Mouse (Mus musculus) neural tube, embryonic 12.5 days (tissue): Measurements from ENCODE around the gene Olfr1262. TPM values are rescaled to one million over a fixed set of nuclear protein-coding genes. Genes with fewer than 3 reads are reported as not detected.

Experiments
- ATAC-seq: fragments of 200-750 bp; cut with Nextera tagmentation; 2 replicates; pipeline ENCODE4 v1.8.0; 2017; ENCODE audit warnings: low read depth, mild to moderate bottlenecking, moderate TSS enrichment, moderate library complexity; ENCODE audit not compliant: low FRiP score
- H3K27ac ChIP-seq: fragments of 300-500 bp; sonication (generic); 2 replicates; pipeline ENCODE4 v1.5.1; 2016
- H3K27me3 ChIP-seq: fragments of 300-500 bp; sonication (generic); replicated peaks from 2 replicates; pipeline ENCODE4 v1.6.1; 2016; ENCODE audit warnings: mild to moderate bottlenecking
- H3K36me3 ChIP-seq: fragments of 300-500 bp; sonication (generic); 2 replicates; pipeline ENCODE4 v1.6.1; 2016; ENCODE audit warnings: mild to moderate bottlenecking
- H3K4me1 ChIP-seq: fragments of 300-500 bp; sonication (generic); 2 replicates; pipeline ENCODE4 v1.6.1; 2016
- H3K4me2 ChIP-seq: fragments of 300-500 bp; sonication (generic); replicated peaks from 2 replicates; pipeline ENCODE4 v1.6.1; 2016; ENCODE audit warnings: mild to moderate bottlenecking
- H3K4me3 ChIP-seq: fragments of 300-500 bp; sonication (generic); 2 replicates; pipeline ENCODE4 v1.5.1; 2016
- H3K9ac ChIP-seq: fragments of 300-500 bp; sonication (generic); 2 replicates; pipeline ENCODE4 v1.6.1; 2016; ENCODE audit warnings: mild to moderate bottlenecking
- H3K9me3 ChIP-seq: fragments of 300-500 bp; sonication (generic); 2 replicates; pipeline ENCODE4 v1.6.1; 2016; ENCODE audit warnings: mild to moderate bottlenecking
- WGBS: fragments of 180-500 bp; shearing (Covaris S2); methylation state at CpG from one replicate; pipeline ENCODE4 v1.1.7; 2016; 5-methylcytosine and 5-hydroxymethylcytosine counted together
- polyA plus RNA-seq: library from polyadenylated mRNA; unstranded; fragments of >200 nt; fragmentation: Nextera tagmentation; extraction: Ambion mirVana; gene quantifications from 2 replicates; pipeline ENCODE4 v1.2.1, GENCODE M21; 2016

The Olfr1262 gene
- not detected in 2 replicates for polyA plus RNA-seq

DNA sequence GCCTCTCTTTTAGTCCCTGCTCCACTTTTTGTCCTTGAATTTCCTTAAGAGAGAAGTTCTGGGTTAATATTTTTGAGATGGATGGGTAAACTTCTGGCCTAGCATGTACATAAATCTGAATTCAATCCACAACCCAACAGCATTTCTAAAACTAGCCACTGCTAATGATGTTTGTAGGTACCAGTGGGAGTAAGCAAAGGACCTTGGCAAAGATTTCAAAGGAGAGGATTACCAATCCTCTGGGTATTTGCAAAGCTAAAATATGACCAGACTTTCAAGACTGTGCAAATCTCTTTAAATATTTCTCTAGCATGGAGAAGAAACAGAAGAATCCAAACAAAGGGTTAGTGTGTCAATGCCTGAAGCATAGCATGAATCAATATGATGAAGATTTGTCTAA, at the start of gene Olfr1262:
Olfr1262 (plus strand) TSS at position 301 of the 400 bp plus-strand sequence.
- no peak for ATAC-seq
- Histone ChIP-seq H3K36me3 (no peaks in the 10 kb centered on the region), H3K27me3 (no peaks in the 10 kb centered on the region), H3K4me3 (no peak within 1 kb of the TSS), H3K4me1 (no peaks in the 10 kb centered on the region), H3K9me3 (no peaks in the 10 kb centered on the region), H3K27ac (no peak within 1 kb of the TSS), H3K9ac (no peak within 1 kb of the TSS), H3K4me2 (no peak within 1 kb of the TSS)

DNA sequence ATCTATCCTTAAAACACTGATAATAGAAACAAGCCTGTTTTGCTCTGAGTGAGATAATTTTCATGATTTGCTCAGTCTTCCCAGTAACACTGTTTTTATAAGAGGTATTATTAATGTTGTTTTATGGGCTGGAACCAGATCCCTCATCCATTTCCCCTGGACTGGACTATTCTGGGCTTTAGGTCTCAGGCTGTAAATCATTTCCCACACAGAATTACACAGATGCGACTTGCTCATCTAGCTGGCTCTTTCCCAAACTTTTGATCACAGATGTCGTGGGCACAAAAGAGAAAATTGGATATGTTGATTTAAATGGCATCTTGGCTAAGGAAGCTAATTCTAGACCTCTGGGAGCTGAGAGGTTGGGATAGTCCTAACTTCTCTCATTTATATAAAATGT, 25.8 kb upstream of the Olfr1262 start, which contains the start of gene Olfr1260:
Olfr1260 (plus strand) TSS at position 157 of the 400 bp plus-strand sequence.
- 66% methylated on average over 2 of the region's 2 CpGs for WGBS
- Histone ChIP-seq H3K4me2 (no peak within 1 kb of the TSS), H3K27me3 (no peaks in the 10 kb centered on the region), H3K4me1 (no peaks in the 10 kb centered on the region), H3K9me3 (no peaks in the 10 kb centered on the region), H3K36me3 (no peaks in the 10 kb centered on the region), H3K9ac (no peak within 1 kb of the TSS), H3K27ac (no peak within 1 kb of the TSS), H3K4me3 (no peak within 1 kb of the TSS)
- ATAC-seq: no peak

DNA sequence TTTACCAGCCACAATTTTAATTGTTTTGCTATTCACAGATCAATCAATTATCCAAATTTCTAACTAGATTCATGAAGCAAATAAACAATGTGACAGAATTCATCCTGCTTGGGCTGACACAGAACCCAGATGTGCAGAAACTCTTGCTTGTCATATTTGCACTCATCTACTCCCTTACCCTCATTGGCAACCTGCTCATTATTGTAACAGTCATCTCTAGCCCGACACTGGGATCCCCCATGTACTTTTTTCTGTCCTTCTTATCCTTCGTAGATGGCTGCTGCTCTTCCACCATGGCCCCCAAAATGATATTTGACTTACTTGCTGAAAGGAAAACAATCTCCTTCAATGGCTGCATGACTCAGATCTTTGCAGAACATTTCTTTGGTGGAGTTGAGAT, 22.2 kb upstream of the Olfr1262 start:
- H3K36me3 ChIP-seq: no peaks in the 10 kb centered on the region
- no peak overlapping the region for H3K4me2 ChIP-seq
- H3K4me3 ChIP-seq: no peak overlapping the region
- H3K9me3 ChIP-seq: no peaks in the 10 kb centered on the region
- no peaks in the 10 kb centered on the region for H3K27me3 ChIP-seq
- no peak overlapping the region for H3K27ac ChIP-seq
- WGBS: 88% methylated on average over 2 of the region's 2 CpGs
- no peak overlapping the region for H3K9ac ChIP-seq
- no peaks in the 10 kb centered on the region for H3K4me1 ChIP-seq
- no peak for ATAC-seq

DNA sequence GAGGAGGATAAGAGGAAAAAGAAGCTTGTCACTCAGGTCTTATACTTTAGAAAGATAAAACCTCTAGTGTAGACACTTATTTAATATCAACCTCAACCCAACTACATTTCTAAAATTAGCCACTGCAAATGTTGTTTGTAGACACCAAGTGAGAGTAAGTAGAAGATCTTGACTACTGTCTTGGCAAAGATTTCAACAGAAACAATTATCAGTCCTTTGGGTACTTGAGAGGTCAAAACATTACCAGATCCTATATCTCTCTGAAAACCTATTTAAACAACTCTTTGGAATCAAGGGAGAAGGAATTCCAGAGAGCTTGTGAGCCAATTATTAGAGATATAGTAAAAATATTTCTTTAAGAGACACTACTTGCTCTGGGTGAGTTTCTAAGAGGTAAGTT, 9.0 kb upstream of the Olfr1262 start, which contains the start of gene Olfr1261:
Olfr1261 (plus strand) TSS at position 301 of the 400 bp plus-strand sequence.
- H3K9ac ChIP-seq: no peak within 1 kb of the TSS
- no peaks in the 10 kb centered on the region for H3K27me3 ChIP-seq
- no peaks in the 10 kb centered on the region for H3K4me1 ChIP-seq
- no peaks in the 10 kb centered on the region for H3K36me3 ChIP-seq
- no peak for ATAC-seq
- no peak within 1 kb of the TSS for H3K27ac ChIP-seq
- no peak within 1 kb of the TSS for H3K4me2 ChIP-seq
- no peak within 1 kb of the TSS for H3K4me3 ChIP-seq
- no peaks in the 10 kb centered on the region for H3K9me3 ChIP-seq

DNA sequence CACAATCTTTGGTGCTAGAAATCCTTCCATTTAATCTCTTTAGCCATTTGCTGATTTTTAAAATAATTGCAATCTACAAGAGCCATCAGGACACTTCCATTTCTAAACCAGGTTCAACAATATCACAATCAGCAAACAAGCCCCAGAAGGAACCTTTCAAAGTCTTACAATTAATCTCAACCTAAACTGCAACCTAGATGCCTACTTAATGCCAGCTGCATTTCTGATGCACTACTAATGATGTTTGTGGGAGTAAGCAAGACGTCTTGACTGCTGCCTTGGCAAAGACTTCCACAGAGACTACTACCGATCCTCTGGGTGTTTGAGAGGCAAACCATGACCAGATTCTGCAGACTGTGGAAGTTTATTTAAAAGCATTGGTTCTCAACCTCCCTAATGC, 11.9 kb downstream of the Olfr1262 start, which contains the start of gene Olfr1263:
Olfr1263 (plus strand) TSS at position 301 of the 400 bp plus-strand sequence.
- H3K9ac ChIP-seq: no peak within 1 kb of the TSS
- no peak within 1 kb of the TSS for H3K27ac ChIP-seq
- H3K4me3 ChIP-seq: no peak within 1 kb of the TSS
- no peaks in the 10 kb centered on the region for H3K9me3 ChIP-seq
- ATAC-seq: no peak
- no peak within 1 kb of the TSS for H3K4me2 ChIP-seq
- H3K27me3 ChIP-seq: no peaks in the 10 kb centered on the region
- no peaks in the 10 kb centered on the region for H3K4me1 ChIP-seq
- no peaks in the 10 kb centered on the region for H3K36me3 ChIP-seq
- WGBS: 93% methylated on average over 2 of the region's 2 CpGs

DNA sequence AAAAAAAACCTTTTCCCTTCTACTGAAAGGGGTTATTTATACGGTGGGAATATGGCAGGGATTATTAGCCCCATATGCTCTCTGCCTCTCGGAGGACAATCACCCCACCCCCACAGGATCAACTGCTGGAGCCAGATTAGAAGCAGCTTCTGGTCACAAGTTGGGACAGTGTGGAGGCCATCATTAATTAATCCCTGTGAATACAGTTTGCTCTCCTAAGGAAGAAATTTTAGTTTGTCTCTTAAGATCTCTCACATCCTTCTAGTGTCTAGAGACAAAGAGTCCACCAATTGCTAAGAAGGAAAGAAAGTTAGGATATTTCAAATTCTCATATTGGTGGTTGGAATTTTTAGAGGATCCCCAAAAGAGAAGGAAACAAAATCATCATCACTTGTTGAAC, 25.5 kb downstream of the Olfr1262 start, which contains the start of gene Olfr1264:
Olfr1264 (minus strand) TSS at position 101 of the 400 bp plus-strand sequence.
- H3K4me2 ChIP-seq: no peak within 1 kb of the TSS
- WGBS: 76% methylated on average over 2 of the region's 2 CpGs

DNA sequence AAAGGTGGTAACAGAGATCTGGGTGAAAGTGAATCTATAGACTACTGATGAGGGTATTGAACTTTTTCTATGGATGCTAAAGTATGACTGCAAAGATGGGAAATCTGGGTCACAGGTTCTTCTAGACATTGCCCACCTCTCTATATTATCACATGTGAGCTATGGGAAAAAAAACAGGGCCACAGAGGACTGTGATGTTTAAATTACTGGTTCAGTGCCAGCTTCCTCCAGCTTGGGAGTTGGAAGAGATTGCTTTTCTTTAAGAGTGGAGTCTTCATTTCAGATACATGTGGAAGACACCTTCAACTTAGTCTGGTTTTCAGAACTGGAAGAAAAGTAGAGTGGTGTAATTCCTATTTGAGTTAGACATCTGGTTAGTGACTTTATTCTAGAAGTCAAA, 35.1 kb downstream of the Olfr1262 start, which contains the start of gene Olfr1265:
Olfr1265 (plus strand) TSS at position 301 of the 400 bp plus-strand sequence.
- Histone ChIP-seq H3K27me3 (no peaks in the 10 kb centered on the region), H3K4me2 (no peak within 1 kb of the TSS), H3K36me3 (no peaks in the 10 kb centered on the region), H3K4me3 (no peak within 1 kb of the TSS), H3K27ac (no peak within 1 kb of the TSS), H3K9ac (no peak within 1 kb of the TSS), H3K9me3 (no peaks in the 10 kb centered on the region), H3K4me1 (no peaks in the 10 kb centered on the region)
- no peak for ATAC-seq

More for the DNA sequence above, 25.5 kb downstream of the Olfr1262 start, which contains the start of gene Olfr1264:
- ATAC-seq: no peak
- Histone ChIP-seq H3K27ac (no peak within 1 kb of the TSS), H3K9ac (no peak within 1 kb of the TSS), H3K27me3 (no peaks in the 10 kb centered on the region), H3K4me1 (no peaks in the 10 kb centered on the region), H3K4me3 (no peak within 1 kb of the TSS), H3K36me3 (no peaks in the 10 kb centered on the region), H3K9me3 (no peaks in the 10 kb centered on the region)

Other genes with a start within 250 kb of the Olfr1262 start
- not detected in 2 replicates for gene Olfr1253, start 243.1 kb upstream of the Olfr1262 start, polyA plus RNA-seq
- not detected in 2 replicates for gene Olfr1254, start 206.5 kb upstream of the Olfr1262 start, polyA plus RNA-seq
- gene Olfr1255, start 188.1 kb upstream of the Olfr1262 start, polyA plus RNA-seq: not detected in 2 replicates
- gene Olfr1256, start 158.6 kb upstream of the Olfr1262 start, polyA plus RNA-seq: not detected in 2 replicates
- gene Olfr48, start 151.9 kb upstream of the Olfr1262 start, polyA plus RNA-seq: not detected in 2 replicates
- gene Olfr1257, start 121.7 kb upstream of the Olfr1262 start, polyA plus RNA-seq: not detected in 2 replicates
- gene Olfr1258, start 72.8 kb upstream of the Olfr1262 start, polyA plus RNA-seq: not detected in 2 replicates
- gene Olfr1259, start 51.5 kb upstream of the Olfr1262 start, polyA plus RNA-seq: not detected in 2 replicates
- gene Olfr1260, start 25.8 kb upstream of the Olfr1262 start, polyA plus RNA-seq: not detected in 2 replicates
- not detected in 2 replicates for gene Olfr1261, start 8.9 kb upstream of the Olfr1262 start, polyA plus RNA-seq
- gene Olfr1263, start 12.0 kb downstream of the Olfr1262 start, polyA plus RNA-seq: not detected in 2 replicates
- gene Olfr1264, start 25.4 kb downstream of the Olfr1262 start, polyA plus RNA-seq: not detected in 2 replicates
- gene Olfr1265, start 35.2 kb downstream of the Olfr1262 start, polyA plus RNA-seq: not detected in 2 replicates
- gene Olfr140, start 63.4 kb downstream of the Olfr1262 start, polyA plus RNA-seq: not detected in 2 replicates
- not detected in 2 replicates for gene Olfr1269, start 121.3 kb downstream of the Olfr1262 start, polyA plus RNA-seq
- not detected in 2 replicates for gene Olfr32, start 142.2 kb downstream of the Olfr1262 start, polyA plus RNA-seq
- not detected in 2 replicates for gene Olfr1270, start 152.9 kb downstream of the Olfr1262 start, polyA plus RNA-seq
- not detected in 2 replicates for gene Olfr1506, start 224.3 kb downstream of the Olfr1262 start, polyA plus RNA-seq